Mouse (Mus musculus): ENCODE measurements around the gene Copz2.

DNA sequence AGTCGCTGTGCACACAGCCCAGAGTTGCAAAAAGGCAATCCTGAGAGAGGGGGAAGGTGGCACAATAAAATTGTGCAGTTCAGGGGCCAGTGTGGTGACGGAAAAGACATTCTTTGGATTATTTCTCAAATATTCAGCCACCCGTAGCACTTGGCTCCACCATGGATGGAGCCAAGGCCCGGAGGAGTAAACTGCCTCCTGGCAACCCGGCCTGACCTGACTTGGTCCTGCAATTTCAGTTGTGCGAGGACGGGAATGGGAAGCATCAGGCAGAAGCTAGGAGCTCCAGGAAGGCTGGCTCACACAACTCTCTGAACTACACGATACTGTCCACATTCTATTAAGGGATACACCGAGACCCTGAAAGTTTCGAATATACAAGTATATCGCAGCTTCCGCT, 12.9 kb downstream of the Copz2 start:
- TF ChIP-seq CTCF (IDR thresholded peaks at IDR 0.05) (no peak), EP300 (IDR thresholded peaks at IDR 0.05) (no peak)

All from lung, postnatal 0 days (tissue).